Mouse (Mus musculus) neural tube, embryonic 14.5 days (tissue): ENCODE results near the gene Rnf144a. TPM values are rescaled to one million over a fixed set of nuclear protein-coding genes. Genes with fewer than 3 reads are reported as not detected.
"Not testable (repeated sequence)": the region's sequence is repeated elsewhere in the genome, so short reads cannot be mapped to it uniquely, and the experiment has no call there.

Experiments
- ATAC-seq: fragments of 200-750 bp; cut with Nextera tagmentation; 2 replicates; pipeline ENCODE4 v1.8.0; 2017; ENCODE audit warnings: low read depth, mild to moderate bottlenecking, moderate TSS enrichment, moderate library complexity
- H3K27ac ChIP-seq: fragments of 300-500 bp; sonication (generic); 2 replicates; pipeline ENCODE4 v1.5.1; 2014; ENCODE audit warnings: low read depth, mild to moderate bottlenecking, control low read depth, low read length, moderate library complexity, mixed read lengths
- H3K27me3 ChIP-seq: fragments of 300-500 bp; sonication (generic); 2 replicates; pipeline ENCODE4 v1.6.1; 2014; ENCODE audit warnings: low read length; ENCODE audit not compliant: control insufficient read depth, insufficient read depth
- H3K36me3 ChIP-seq: fragments of 300-500 bp; sonication (generic); 2 replicates; pipeline ENCODE4 v1.6.1; 2014; ENCODE audit warnings: low read length, mixed read lengths; ENCODE audit not compliant: control insufficient read depth, insufficient read depth
- H3K4me1 ChIP-seq: fragments of 300-500 bp; sonication (generic); 2 replicates; pipeline ENCODE4 v1.6.1; 2014; ENCODE audit warnings: low read length; ENCODE audit not compliant: control insufficient read depth, insufficient read depth
- H3K4me2 ChIP-seq: fragments of 300-500 bp; sonication (generic); 2 replicates; pipeline ENCODE4 v1.6.1; 2014; ENCODE audit warnings: mild to moderate bottlenecking, low read depth, low read length, control low read depth
- H3K4me3 ChIP-seq: fragments of 300-500 bp; sonication (generic); 2 replicates; pipeline ENCODE4 v1.5.1; 2014; ENCODE audit warnings: low read depth, low read length, control low read depth, mixed read lengths
- H3K9ac ChIP-seq: fragments of 300-500 bp; sonication (generic); replicated peaks from 2 replicates; pipeline ENCODE4 v1.6.1; 2014; ENCODE audit warnings: low read depth, mild to moderate bottlenecking, control low read depth, low read length, mixed read lengths
- H3K9me3 ChIP-seq: fragments of 300-500 bp; sonication (generic); 2 replicates; pipeline ENCODE4 v1.6.1; 2016; ENCODE audit warnings: low read length; ENCODE audit not compliant: control insufficient read depth
- WGBS: fragments of 180-500 bp; shearing (Covaris S2); extraction: QIAGEN DNeasy Blood & Tissue Kit; methylation state at CpG from one replicate; pipeline ENCODE4 v1.1.7; 2014; 5-methylcytosine and 5-hydroxymethylcytosine counted together
- polyA plus RNA-seq: library from polyadenylated mRNA; unstranded; fragments of >200 nt; fragmentation: Nextera tagmentation; extraction: Ambion mirVana; gene quantifications from 2 replicates; pipeline ENCODE4 v1.2.1, GENCODE M21; 2014

The Rnf144a gene
- polyA plus RNA-seq, 1 experiment from 2014 or later: 24.1 TPM

DNA sequence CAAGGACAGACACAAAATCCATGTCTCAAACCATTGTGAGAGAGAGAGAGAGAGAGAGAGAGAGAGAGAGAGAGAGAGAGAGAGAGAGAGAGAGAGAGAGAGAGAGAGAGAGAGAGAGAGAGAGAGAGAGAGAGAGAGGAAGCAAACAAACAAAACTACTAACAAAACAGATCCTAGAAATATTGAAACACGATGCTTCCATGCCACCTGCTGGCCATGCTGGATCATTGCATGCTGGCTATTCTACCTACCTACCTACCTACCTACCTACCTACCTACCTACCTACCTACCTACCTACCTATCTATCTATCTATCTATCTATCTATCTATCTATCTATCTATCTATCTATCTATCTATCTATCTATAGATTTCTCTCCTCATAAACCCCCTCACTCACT lies 119.1 kb downstream of the Rnf144a start:
- not testable (repeated sequence) for H3K9me3 ChIP-seq, H3K27ac ChIP-seq, H3K4me1 ChIP-seq, H3K4me2 ChIP-seq, H3K4me3 ChIP-seq, H3K27me3 ChIP-seq, ATAC-seq, H3K36me3 ChIP-seq, H3K9ac ChIP-seq
- 13% methylated on average over 1 of the region's 1 CpGs for WGBS

DNA sequence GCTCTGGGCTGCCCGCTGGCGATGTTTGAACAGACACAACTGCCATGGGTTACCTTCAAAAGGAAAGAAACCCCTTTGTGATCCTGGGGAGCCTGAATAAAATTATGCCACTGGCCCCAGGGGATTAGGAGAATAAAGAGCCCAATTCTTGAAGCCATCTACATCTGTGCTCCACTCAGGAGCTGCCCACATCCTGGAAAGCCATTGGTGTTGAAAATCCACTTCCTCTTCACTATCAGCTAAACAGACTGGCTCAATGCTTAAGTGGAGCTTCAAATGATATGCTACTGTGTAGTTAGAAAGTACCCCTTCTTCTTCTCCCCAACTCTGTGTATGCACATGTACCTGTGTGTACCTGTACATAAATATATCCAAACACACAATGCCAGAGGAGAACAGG lies 125.9 kb downstream of the Rnf144a start:
- ATAC-seq: no peak
- Histone ChIP-seq H3K4me2 (no peak overlapping the region), H3K4me3 (no peak overlapping the region), H3K9me3 (no peaks in the 10 kb centered on the region), H3K9ac (no peak overlapping the region), H3K27ac (no peak overlapping the region), H3K36me3 (no peaks in the 10 kb centered on the region), H3K27me3 (no peaks in the 10 kb centered on the region), H3K4me1 (peaks cover 12% of the 10 kb centered on the region)
- 90% methylated on average over 2 of the region's 2 CpGs for WGBS

DNA sequence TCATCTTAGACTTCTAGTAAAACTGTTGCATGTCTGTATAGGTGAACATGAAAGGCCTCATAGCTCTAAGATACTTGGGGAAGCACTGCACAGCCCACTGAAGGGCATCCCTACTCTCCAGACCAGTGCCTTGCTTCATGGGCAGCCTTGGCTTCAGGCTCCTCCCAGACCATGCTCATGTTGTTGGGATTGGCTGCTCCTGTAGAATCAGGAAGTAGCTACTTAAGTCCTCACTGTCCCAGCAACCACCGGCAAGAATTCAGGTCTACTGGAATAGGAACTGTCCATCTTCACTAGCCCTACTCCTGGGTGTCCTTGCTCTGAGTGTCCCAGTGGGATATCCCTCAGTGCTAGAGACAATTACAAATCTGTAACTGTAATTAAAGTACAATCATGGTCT lies 126.7 kb downstream of the Rnf144a start:
- Histone ChIP-seq H3K4me3 (no peak overlapping the region), H3K4me2 (no peak overlapping the region), H3K36me3 (no peaks in the 10 kb centered on the region), H3K27me3 (no peaks in the 10 kb centered on the region), H3K4me1 (peaks cover 12% of the 10 kb centered on the region), H3K9ac (no peak overlapping the region), H3K27ac (no peak overlapping the region), H3K9me3 (no peaks in the 10 kb centered on the region)
- ATAC-seq: no peak
- WGBS: 88% methylated on average over 1 of the region's 1 CpGs

DNA sequence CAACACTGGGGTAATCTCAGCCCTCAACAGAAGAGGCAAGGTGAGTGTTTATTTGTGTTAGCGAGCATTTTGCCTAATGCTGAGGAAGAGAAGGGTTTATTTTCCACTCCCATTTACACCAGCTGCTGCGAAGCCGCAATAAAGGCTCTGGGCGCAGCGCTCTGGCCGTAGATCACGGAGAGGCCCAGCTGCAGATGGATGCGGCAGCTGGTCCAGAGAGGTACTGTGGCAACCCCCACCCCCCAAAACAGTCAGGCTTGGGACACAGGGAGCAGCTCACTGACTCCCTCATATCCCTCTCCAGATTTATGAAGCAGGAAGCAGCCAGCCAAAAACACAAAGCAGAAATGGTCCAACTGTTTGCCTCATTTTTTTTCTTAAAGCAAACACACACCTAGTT lies 129.1 kb downstream of the Rnf144a start:
- no peak overlapping the region; the same call in 1 of the 2 replicates for H3K4me2 ChIP-seq
- peak; percentile 77; the same call in 1 of the 2 replicates for ATAC-seq
- 0 out of 2 replicates have a peak overlapping the region, but pooled peaks have one; percentile 7 for H3K9ac ChIP-seq
- peak overlapping the region; percentile 72 for H3K27ac ChIP-seq
- WGBS: 10% methylated on average over 8 of the region's 8 CpGs
- no peaks in the 10 kb centered on the region for H3K27me3 ChIP-seq
- H3K4me3 ChIP-seq: no peak overlapping the region
- no peaks in the 10 kb centered on the region for H3K36me3 ChIP-seq
- peaks cover 12% of the 10 kb centered on the region for H3K4me1 ChIP-seq
- no peaks in the 10 kb centered on the region; the same call in 1 of the 2 replicates for H3K9me3 ChIP-seq

DNA sequence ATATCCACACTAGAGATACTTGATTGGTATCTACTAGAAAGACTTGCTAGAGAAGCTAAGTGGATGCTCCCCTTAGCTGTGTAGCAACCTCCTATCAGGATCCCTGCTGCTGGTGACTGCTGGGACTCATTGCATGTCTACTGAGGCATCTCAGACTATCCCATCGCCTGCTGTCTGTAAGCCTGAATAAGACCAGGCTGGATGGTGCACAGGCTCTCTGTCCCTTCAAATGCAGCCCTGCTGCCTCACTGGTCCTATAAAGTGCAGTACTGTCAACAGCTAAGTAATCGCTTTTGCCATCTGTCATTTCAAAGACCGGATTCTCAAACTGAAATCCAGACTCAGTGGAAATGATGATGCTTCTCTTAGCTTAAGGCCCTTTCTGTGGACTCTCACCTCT lies 129.6 kb downstream of the Rnf144a start:
- H3K9ac ChIP-seq: no peak overlapping the region
- no peak overlapping the region for H3K4me3 ChIP-seq
- H3K27ac ChIP-seq: peak overlapping the region; percentile 72
- 53% methylated on average over 3 of the region's 3 CpGs for WGBS
- 0 out of 2 replicates have a peak, but pooled peaks have one; percentile 57 for ATAC-seq
- H3K27me3 ChIP-seq: no peaks in the 10 kb centered on the region
- no peaks in the 10 kb centered on the region for H3K36me3 ChIP-seq
- no peak overlapping the region for H3K4me2 ChIP-seq
- no peaks in the 10 kb centered on the region; the same call in 1 of the 2 replicates for H3K9me3 ChIP-seq
- H3K4me1 ChIP-seq: peaks cover 12% of the 10 kb centered on the region

DNA sequence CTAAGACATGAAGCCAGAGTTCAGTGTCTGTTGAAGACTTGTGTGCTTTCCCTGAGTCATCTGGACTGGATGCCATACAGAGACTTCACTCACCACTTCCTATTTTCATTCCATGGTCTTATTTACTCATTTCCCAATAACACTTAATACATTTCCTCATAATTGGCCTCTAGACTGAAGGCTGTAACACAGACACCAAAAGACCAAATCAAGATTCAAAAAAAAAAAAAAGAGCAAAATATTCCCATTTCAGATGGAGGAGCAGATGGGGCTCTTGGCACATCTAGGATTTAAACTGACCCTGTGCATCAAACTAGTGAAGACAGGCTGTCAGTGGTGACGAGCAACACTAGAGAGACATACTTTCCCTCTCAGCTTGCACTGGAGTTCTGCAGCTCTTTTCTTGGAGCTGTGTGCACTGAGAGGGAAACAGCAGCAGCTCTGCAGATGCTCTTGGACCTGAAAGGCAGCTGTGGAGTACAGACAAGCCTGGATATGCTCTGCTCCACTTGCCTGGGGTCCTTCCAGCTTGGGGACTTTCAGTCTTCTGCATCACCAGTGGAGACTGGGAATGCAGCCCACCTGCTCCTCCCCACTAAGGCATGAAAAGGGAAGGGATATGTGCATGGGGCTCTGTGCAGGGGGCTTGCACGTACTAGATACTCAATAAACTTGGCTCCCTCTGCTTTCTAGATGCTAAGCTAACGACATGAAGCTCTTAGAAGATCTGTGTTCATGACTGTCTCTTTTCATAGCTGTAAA lies 134.2 kb downstream of the Rnf144a start:
- H3K27me3 ChIP-seq: no peaks in the 10 kb centered on the region
- H3K9ac ChIP-seq: no peak overlapping the region
- no peaks in the 10 kb centered on the region for H3K36me3 ChIP-seq
- H3K4me2 ChIP-seq: no peak overlapping the region
- no peaks in the 10 kb centered on the region; the same call in 1 of the 2 replicates for H3K9me3 ChIP-seq
- no peak overlapping the region for H3K4me3 ChIP-seq
- WGBS: 70% methylated on average over 3 of the region's 3 CpGs
- ATAC-seq: no peak
- peaks cover 12% of the 10 kb centered on the region for H3K4me1 ChIP-seq
- H3K27ac ChIP-seq: no peak overlapping the region

DNA sequence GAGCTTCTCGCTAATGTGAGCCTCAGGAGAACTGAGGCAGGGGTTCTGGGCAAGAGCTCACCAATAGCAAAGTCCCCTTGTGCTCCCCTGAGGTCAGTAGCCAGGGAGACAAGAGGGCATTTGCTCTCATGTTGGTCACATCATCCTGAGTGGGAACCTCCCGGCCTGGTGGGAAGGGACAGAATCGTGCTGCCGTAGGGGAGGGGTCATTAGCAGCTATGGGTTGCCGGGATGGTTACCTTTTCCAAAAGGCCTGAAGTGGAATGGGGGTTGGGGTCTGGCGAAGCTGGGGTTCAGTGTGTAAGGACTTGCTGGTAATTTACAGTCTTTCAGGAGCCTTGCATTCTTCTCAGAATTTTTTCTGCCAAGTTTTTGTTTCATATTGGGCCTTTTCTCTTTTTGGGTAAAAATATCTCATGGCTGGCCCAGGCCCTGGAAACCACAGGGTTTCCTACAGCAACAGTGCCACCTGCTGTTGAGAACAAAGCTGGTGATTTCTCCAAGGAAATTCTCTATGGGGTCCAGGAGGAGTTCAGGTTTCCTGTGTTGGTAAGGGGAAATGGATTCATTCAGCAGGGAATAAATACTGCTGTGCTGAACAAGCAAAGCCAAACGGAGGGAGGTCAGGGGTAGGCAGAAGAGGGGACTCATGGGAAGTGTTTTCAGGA lies 137.9 kb downstream of the Rnf144a start:
- no peak overlapping the region for H3K27ac ChIP-seq
- H3K36me3 ChIP-seq: no peaks in the 10 kb centered on the region
- H3K4me2 ChIP-seq: no peak overlapping the region
- H3K9ac ChIP-seq: no peak overlapping the region
- ATAC-seq: peak; percentile 46; the same call in 1 of the 2 replicates
- H3K27me3 ChIP-seq: no peaks in the 10 kb centered on the region
- 37% methylated on average over 7 of the region's 7 CpGs for WGBS
- no peaks in the 10 kb centered on the region for H3K9me3 ChIP-seq
- H3K4me1 ChIP-seq: peaks cover 5% of the 10 kb centered on the region; the same call in 1 of the 2 replicates
- H3K4me3 ChIP-seq: no peak overlapping the region

DNA sequence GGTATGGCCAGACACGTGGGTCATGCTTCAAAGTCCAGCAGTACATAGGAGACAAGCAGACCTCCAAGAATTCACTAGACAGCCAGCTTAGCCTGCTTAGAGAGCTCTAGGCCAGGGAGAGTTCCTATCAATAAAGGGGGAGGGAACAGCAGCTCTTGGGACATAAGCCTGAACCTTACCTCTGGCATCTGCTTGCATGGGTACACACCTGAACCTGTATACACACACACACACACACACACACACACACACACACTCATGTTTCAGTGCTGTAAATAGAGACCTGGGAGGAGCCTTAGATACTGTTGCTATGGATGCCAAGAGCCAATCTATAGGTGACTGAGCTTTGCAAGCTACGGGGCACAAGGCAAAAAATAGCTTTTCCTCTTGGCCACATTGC lies 138.5 kb downstream of the Rnf144a start:
- H3K4me2 ChIP-seq: no peak overlapping the region
- H3K36me3 ChIP-seq: no peaks in the 10 kb centered on the region
- no peak overlapping the region for H3K4me3 ChIP-seq
- no peaks in the 10 kb centered on the region for H3K9me3 ChIP-seq
- no peaks in the 10 kb centered on the region for H3K27me3 ChIP-seq
- H3K9ac ChIP-seq: no peak overlapping the region
- no peak overlapping the region for H3K27ac ChIP-seq
- peaks cover 5% of the 10 kb centered on the region; the same call in 1 of the 2 replicates for H3K4me1 ChIP-seq
- WGBS: 76% methylated on average over 2 of the region's 2 CpGs
- peak; percentile 34; the same call in 1 of the 2 replicates for ATAC-seq
